Mouse (Mus musculus): Measurements from ENCODE around the gene Tenm1.

GRCm38 (mm10) chrX:43372526-43372925, 56.4 kb downstream of the Tenm1 start:
- TF ChIP-seq CTCF (IDR thresholded peaks at IDR 0.05; ENCODE audit: low read depth, low read length) = no peak
- no peak for TF ChIP-seq POLR2A (IDR thresholded peaks at IDR 0.05; ENCODE audit: borderline replicate concordance, low read depth, low read length)
